Mouse (Mus musculus): ENCODE results near the gene Hdgfl2. TPM values are rescaled to one million over a fixed set of nuclear protein-coding genes. Genes with fewer than 3 reads are reported as not detected.

Hdgfl2 gene
- polyA plus RNA-seq, 1 experiment from 2014 or later, result 75.0 TPM

DNA sequence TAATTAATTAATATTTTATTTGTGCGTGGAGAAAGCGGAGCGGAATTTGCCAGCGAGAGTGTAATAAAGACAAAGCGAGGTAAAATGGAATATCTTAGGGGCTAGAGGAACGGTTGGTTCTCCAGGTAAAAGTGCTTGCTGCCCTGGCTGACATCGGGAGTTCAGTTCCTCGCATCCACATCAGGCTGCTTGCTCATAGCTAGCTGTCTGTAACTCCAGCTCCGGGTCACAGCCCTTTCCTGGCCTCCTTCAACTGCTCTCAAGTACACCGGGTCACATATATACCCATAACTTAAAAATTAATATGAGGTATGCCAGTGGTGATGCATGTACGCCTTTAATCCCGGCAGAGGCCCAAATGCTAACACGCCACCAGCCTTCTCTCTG is 42.5 kb upstream of the Hdgfl2 start:
- no peak for ATAC-seq (ENCODE audit: extremely low read depth, insufficient number of reproducible peaks, low FRiP score, low TSS enrichment)
- H3K4me1 ChIP-seq, result peaks cover 55% of the 10 kb centered on the region

DNA sequence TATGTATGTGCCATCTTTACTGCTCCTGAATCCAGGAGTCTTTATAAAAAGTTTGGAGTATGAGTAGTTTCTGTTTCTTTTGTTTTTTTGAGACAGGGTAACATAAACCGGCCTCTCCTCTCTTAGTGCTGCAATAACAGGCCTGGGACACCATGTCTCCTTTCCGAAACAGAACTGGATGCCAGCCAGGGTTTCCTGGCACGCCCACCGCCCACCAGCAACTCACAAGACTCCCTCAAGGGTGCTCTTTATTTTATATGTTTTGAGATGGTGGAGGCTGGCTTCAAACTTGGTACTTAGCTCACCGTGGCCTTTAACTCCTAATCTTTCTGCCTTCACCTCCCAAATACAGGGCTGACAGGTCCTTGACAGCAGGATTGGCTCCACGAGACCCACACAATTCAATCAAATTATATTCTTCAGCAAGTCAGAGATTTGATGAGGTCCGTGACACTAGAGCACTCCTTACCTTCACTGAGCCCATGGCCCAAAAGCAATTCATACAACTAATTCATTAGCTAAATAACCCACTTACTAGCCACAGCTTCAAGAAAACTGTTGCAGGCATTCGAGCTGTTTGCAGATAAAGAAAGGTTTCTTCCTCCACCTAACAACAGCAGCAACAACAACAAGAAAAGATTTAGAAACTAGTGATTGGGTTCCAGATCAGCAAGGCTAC is 40.7 kb upstream of the Hdgfl2 start:
- Histone ChIP-seq H3K27me3 (replicated peaks) (no peaks in the 10 kb centered on the region), H3K9ac (0 out of 2 replicates have a peak overlapping the region, but pooled peaks have one; percentile 47), H3K4me2 (no peak overlapping the region), H3K9me3 (no peaks in the 10 kb centered on the region), H3K27ac (replicated peaks) (no peak overlapping the region), H3K4me1 (peaks cover 40% of the 10 kb centered on the region), H3K4me3 (no peak overlapping the region), H3K36me3 (peaks cover 18% of the 10 kb centered on the region)
- ATAC-seq (ENCODE audit: extremely low read depth, insufficient number of reproducible peaks, low FRiP score, low TSS enrichment), result no peak
- 85% methylated on average over 8 of the region's 8 CpGs for WGBS

More for the DNA sequence above, 42.5 kb upstream of the Hdgfl2 start:
- H3K4me2 ChIP-seq, result peak overlapping the region; percentile 64
- H3K27ac ChIP-seq (replicated peaks), result 0 out of 2 replicates have a peak overlapping the region, but pooled peaks have one; percentile 8
- peak overlapping the region; percentile 76 for H3K4me3 ChIP-seq
- 34% methylated on average over 13 of the region's 13 CpGs for WGBS
- H3K9ac ChIP-seq, result peak overlapping the region; percentile 69
- H3K9me3 ChIP-seq, result no peaks in the 10 kb centered on the region
- no peaks in the 10 kb centered on the region for H3K27me3 ChIP-seq (replicated peaks)
- H3K36me3 ChIP-seq, result peaks cover 21% of the 10 kb centered on the region

DNA sequence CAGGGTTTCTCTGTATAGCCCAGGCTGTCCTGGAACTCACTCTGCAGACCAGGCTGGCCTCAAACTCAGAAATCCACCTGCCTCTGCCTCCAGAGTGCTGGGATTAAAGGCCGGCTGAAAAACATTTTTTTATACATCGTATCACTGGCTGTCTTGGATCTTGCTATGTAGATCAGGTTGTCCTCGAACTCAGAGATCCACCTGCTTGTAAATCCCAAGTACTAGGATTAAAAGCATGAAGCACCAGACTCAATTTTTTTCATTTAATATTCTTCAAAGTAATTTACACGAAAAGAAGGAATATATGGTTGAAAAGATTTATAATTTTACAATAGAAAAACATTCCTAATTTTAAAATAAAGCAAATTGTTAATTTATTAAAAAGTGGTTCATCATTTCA is 40.1 kb upstream of the Hdgfl2 start:
- H3K36me3 ChIP-seq, result peaks cover 18% of the 10 kb centered on the region
- no peak for ATAC-seq (ENCODE audit: extremely low read depth, insufficient number of reproducible peaks, low FRiP score, low TSS enrichment)
- H3K4me3 ChIP-seq, result peak overlapping the region; percentile 88
- no peaks in the 10 kb centered on the region for H3K27me3 ChIP-seq (replicated peaks)
- H3K4me2 ChIP-seq, result peak overlapping the region; percentile 93
- H3K9me3 ChIP-seq, result no peaks in the 10 kb centered on the region
- H3K4me1 ChIP-seq, result peaks cover 34% of the 10 kb centered on the region
- WGBS, result 74% methylated on average over 4 of the region's 4 CpGs
- H3K9ac ChIP-seq, result peak overlapping the region; percentile 95
- 0 out of 2 replicates have a peak overlapping the region, but pooled peaks have one; percentile 56 for H3K27ac ChIP-seq (replicated peaks)

DNA sequence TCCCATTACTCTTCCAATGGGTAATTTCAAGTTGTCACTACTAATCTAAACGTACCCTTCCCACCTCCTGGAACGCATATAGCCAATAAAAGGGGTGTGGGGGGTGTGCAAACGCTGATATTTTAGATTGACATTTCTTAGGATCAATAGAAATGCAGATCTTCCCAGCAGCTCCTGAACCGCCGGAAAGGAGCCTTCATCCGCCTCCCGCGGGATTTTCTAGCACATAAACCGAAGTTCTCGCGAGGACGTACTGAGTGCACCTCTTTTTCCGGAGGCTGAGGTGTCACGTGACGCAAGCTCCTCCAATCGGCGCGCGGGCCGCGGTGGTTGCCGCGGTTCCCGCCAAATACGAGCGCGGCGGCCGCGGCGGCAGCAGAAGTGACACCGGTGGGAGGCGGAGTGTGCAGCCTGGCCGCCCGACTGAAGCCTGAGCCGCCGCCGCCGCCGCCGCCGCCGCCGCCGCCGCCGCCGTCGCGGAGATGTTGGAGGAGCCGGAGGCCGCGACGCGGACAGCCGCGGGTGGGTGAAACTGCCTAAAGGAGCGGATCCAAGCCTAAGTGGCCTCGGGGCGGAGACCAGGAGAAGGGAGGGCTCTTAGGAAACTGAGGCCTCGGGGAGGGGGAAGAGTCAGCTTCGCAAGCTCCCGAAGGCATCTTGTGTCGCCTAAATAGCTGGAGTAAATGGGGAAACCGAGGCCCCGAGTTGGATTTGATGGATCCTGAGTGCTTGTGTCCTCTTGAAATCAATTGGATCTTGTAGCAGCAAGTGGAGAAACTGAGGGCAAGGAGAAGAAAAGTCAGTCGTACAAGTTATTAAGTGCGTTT is 39.2 kb upstream of the Hdgfl2 start, which contains the start of gene Chaf1a:
Chaf1a (plus strand) TSS at position 410 of the 827 bp plus-strand sequence.
- Histone ChIP-seq H3K4me1 (peaks cover 26% of the 10 kb centered on the region), H3K27ac (replicated peaks) (peak within 1 kb of the TSS; percentile 87), H3K4me2 (peak within 1 kb of the TSS; percentile 93), H3K36me3 (peaks cover 22% of the 10 kb centered on the region), H3K4me3 (peak within 1 kb of the TSS; percentile 88), H3K27me3 (replicated peaks) (no peaks in the 10 kb centered on the region), H3K9me3 (no peaks in the 10 kb centered on the region), H3K9ac (peak within 1 kb of the TSS; percentile 95)
- WGBS, result under 1% methylated on average over 52 of the region's 68 CpGs
- ATAC-seq (ENCODE audit: extremely low read depth, insufficient number of reproducible peaks, low FRiP score, low TSS enrichment), result peak; percentile 68

DNA sequence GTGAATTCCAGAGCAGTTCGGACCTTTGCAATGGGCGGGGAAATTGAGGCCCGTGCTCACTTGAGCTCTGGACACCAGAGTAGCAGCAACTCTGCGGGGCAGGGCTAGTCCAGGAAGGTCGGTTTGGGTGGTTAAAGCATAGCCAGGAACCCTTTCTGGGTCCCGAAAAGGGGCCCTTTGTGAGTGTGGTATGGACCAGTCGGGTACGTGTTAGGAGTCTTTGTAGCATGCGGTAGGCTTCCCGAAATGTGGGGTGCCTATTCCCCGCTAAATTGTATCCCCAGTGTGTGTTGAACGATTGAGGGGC is 38.6 kb upstream of the Hdgfl2 start:
- peak overlapping the region; percentile 88 for H3K4me3 ChIP-seq
- H3K9ac ChIP-seq, result peak overlapping the region; percentile 95
- ATAC-seq (ENCODE audit: extremely low read depth, insufficient number of reproducible peaks, low FRiP score, low TSS enrichment), result no peak
- H3K4me2 ChIP-seq, result peak overlapping the region; percentile 93
- WGBS, result 1% methylated on average over 12 of the region's 12 CpGs
- peaks cover 27% of the 10 kb centered on the region for H3K36me3 ChIP-seq
- H3K9me3 ChIP-seq, result no peaks in the 10 kb centered on the region
- H3K27ac ChIP-seq (replicated peaks), result peak overlapping the region; percentile 87
- H3K27me3 ChIP-seq (replicated peaks), result no peaks in the 10 kb centered on the region
- H3K4me1 ChIP-seq, result peaks cover 20% of the 10 kb centered on the region

DNA sequence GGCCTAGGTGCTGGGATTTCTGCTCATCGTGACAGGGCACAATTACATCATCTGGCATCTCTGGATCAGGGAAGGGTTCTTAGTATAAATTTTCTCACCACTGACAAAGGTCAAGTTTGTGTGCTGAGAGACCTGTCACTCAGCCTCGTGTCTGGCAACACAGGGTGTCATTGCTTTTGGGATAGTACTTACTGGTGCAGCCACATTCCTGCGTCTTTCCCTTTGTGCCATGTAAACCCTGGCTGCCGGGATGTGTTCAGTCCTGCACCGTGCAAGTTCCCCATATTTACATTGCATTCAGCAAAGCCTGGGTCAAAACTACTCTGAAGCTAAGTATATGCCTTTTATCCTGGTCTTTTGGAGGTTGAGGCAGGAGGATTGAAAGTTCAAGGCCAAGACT is 28.1 kb upstream of the Hdgfl2 start:
- H3K27ac ChIP-seq (replicated peaks), result no peak overlapping the region
- peaks cover 84% of the 10 kb centered on the region for H3K36me3 ChIP-seq

DNA sequence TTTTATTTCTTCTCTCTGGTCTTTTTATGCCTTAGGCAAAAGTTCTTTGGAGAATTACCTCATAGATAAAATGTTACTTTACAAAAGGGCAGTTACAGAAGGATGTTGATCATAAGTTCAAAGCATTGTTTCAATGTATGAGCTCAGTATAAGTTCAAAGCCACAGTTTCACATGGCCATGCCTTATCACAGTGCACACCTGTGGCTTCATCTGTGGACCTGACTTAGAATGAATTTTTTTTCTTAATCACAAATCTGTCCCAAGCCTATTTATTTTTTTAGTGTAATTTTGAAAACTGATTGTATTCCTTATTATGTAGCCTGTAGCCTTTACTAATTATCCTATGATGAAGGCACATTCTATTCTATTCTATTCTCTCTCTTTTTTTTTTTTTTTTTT is 24.5 kb upstream of the Hdgfl2 start:
- Histone ChIP-seq H3K9me3 (no peaks in the 10 kb centered on the region), H3K4me3 (no peak overlapping the region), H3K27me3 (replicated peaks) (no peaks in the 10 kb centered on the region), H3K9ac (no peak overlapping the region), H3K36me3 (peaks cover 84% of the 10 kb centered on the region), H3K4me2 (no peak overlapping the region), H3K27ac (replicated peaks) (no peak overlapping the region), H3K4me1 (0 out of 2 replicates have a peak, but pooled peaks cover 7% of the 10 kb centered on the region)
- no peak for ATAC-seq (ENCODE audit: extremely low read depth, insufficient number of reproducible peaks, low FRiP score, low TSS enrichment)

More for the DNA sequence above, 28.1 kb upstream of the Hdgfl2 start:
- Histone ChIP-seq H3K4me2 (no peak overlapping the region), H3K4me3 (no peak overlapping the region), H3K27me3 (replicated peaks) (no peaks in the 10 kb centered on the region), H3K9me3 (no peaks in the 10 kb centered on the region), H3K9ac (no peak overlapping the region), H3K4me1 (0 out of 2 replicates have a peak, but pooled peaks cover 7% of the 10 kb centered on the region)
- no peak for ATAC-seq (ENCODE audit: extremely low read depth, insufficient number of reproducible peaks, low FRiP score, low TSS enrichment)
- 90% methylated on average over 5 of the region's 5 CpGs for WGBS

DNA sequence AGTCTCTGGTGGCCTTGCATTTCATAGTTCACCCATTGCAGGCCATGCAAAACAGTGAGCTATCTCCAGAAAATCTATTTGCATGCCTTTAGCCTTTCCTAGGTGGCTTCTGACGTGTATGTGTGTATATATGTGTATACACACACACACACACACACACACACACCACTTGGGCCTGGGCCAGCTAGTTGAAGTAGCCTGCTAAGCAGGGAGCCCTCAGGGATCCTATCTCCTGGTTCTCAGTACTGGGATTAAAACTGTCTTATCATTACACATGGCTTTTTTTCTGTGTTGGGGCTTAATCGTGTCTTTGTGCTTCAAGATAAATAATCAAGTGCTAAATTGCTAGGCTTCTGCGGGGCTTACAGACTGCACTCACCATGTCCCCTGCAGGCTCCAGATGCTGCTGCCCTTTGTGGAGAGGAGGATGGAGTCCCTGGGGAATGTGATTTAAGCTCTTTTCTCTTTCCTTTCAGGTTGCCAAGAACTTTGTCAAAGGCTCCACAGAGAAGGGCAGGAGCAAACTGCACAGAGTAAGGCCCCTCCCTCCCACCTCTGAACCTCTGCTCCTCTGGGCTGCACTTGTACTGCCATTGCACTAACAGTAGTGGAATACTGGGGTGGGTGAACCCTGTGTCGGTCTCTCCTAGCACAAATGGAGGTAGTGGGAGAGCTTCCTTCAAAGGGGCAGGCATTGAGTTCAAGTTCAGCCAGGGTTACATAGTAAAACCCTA is 23.3 kb upstream of the Hdgfl2 start:
- 50% methylated on average over 4 of the region's 4 CpGs for WGBS
- Histone ChIP-seq H3K4me2 (no peak overlapping the region), H3K36me3 (peaks cover 84% of the 10 kb centered on the region), H3K4me1 (0 out of 2 replicates have a peak, but pooled peaks cover 7% of the 10 kb centered on the region), H3K27me3 (replicated peaks) (no peaks in the 10 kb centered on the region), H3K9me3 (no peaks in the 10 kb centered on the region), H3K27ac (replicated peaks) (no peak overlapping the region), H3K9ac (no peak overlapping the region), H3K4me3 (no peak overlapping the region)
- no peak for ATAC-seq (ENCODE audit: extremely low read depth, insufficient number of reproducible peaks, low FRiP score, low TSS enrichment)

DNA sequence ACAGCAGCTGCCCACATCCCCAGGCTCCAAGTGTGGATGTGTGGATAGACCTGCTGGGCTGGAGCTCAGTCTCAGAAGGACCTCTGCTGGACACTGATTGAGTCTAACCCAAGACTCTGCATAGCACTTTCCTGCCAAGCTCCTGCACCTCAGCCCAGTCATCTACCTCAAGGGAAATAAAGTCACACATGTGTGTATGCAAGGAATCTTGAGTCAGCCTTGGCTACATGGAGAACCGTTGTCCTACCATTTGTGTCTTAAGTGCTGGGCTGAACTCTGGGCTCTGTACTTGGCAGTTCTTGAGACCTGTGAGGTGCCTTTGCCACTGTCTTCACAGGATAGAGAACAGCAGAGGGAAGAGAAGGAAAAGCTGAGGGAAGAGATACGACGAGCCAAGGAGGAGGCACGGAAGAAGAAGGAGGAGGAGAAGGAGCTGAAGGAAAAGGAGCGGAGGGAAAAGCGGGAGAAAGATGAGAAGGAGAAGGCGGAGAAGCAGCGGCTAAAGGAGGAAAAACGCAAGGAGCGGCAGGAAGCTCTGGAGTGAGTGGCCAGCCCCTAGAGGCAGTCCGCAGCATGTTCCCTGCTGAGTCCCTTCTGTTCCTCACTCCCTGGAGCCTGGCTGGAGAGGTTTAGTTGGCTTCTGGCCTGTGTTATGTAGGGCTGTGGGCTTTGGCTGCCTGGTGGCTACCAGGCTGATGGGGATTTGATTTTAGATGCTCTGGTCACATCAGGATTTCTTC is 21.9 kb upstream of the Hdgfl2 start:
- H3K4me1 ChIP-seq, result 0 out of 2 replicates have a peak, but pooled peaks cover 7% of the 10 kb centered on the region

DNA sequence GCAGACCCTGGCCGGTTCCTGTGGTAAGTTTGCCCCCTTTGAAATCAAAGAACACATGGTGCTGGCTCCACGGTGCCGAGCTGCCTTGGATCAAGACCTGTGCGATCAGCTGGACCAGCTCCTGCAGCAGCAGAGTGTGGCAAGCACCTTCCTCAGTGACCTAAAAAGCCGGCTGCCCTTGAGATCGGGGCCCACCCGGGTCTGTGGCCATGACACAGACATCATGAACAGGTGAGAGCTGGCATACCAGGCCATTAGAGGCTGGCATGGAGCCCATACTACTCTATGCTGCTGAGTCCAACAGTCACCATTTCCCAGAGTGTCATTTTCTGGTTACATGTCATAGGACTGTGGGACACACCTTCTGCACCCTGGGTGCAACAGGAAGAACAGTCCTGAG is 17.4 kb upstream of the Hdgfl2 start:
- ATAC-seq (ENCODE audit: extremely low read depth, insufficient number of reproducible peaks, low FRiP score, low TSS enrichment), result no peak
- Histone ChIP-seq H3K9me3 (no peaks in the 10 kb centered on the region), H3K36me3 (peaks cover 100% of the 10 kb centered on the region), H3K4me1 (no peaks in the 10 kb centered on the region), H3K9ac (no peak overlapping the region), H3K27me3 (replicated peaks) (no peaks in the 10 kb centered on the region), H3K4me2 (no peak overlapping the region), H3K4me3 (no peak overlapping the region), H3K27ac (replicated peaks) (no peak overlapping the region)
- WGBS, result 86% methylated on average over 7 of the region's 7 CpGs

More for the DNA sequence above, 21.9 kb upstream of the Hdgfl2 start:
- no peaks in the 10 kb centered on the region for H3K9me3 ChIP-seq
- H3K27me3 ChIP-seq (replicated peaks), result no peaks in the 10 kb centered on the region
- 79% methylated on average over 11 of the region's 11 CpGs for WGBS
- no peak for ATAC-seq (ENCODE audit: extremely low read depth, insufficient number of reproducible peaks, low FRiP score, low TSS enrichment)
- H3K27ac ChIP-seq (replicated peaks), result no peak overlapping the region
- H3K9ac ChIP-seq, result no peak overlapping the region
- H3K36me3 ChIP-seq, result peaks cover 85% of the 10 kb centered on the region
- no peak overlapping the region for H3K4me2 ChIP-seq
- H3K4me3 ChIP-seq, result no peak overlapping the region

Measured in heart, embryonic 13.5 days (tissue).